Mouse (Mus musculus): ENCODE measurements around the gene Olfr1155. TPM values are rescaled to one million over a fixed set of nuclear protein-coding genes. Genes with fewer than 3 reads are reported as not detected.

Olfr1155 gene
- not detected in 2 replicates for polyA plus RNA-seq (2012; rRNA removed)

DNA sequence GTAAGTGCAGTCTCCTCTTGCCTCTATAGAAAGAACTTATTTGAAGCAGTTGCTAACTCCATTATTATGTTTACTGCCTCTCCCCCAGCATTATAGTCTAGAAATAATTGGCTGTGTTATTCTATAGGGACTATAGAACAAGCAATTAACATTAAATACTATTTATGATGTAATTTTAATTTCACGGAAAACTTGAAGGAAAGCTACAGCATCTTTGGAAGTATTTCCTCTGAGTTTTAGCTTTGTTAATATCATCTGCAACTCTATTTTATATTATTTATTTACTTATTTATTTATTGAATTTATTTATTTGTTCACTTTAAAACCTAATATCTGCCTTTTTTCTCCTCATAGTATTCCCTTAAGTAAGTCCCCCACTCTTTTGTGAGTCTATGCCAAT, at the start of gene Olfr1155:
TSS of gene Olfr1155 (minus strand) at position 101 of the 400 bp plus-strand sequence.

DNA sequence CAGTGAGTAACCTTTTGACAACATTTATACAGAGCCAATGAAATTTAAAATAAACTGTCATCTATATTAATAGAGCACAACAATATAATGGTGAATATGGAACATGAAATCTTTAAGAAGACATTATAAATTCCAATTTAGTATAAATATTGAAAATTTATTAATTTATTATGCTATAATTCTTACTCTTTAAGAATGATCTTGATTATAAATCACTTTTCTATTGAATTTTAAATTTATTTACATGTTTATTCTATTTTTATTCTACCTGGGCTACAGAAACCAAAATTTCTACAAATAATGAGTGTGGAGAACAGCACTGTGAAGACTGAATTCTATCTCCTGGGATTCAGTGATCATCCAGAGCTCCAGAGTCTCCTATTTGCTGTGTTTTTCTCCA, 44.9 kb upstream of the Olfr1155 start, which contains the start of gene Olfr1158:
TSS of gene Olfr1158 (plus strand) at position 301 of the 400 bp plus-strand sequence.

GRCm38 (mm10) chr2:87974563-87974962, 29.6 kb upstream of the Olfr1155 start, which contains the start of gene Olfr74:
TSS of gene Olfr74 (minus strand) at chr2:87974663.

DNA sequence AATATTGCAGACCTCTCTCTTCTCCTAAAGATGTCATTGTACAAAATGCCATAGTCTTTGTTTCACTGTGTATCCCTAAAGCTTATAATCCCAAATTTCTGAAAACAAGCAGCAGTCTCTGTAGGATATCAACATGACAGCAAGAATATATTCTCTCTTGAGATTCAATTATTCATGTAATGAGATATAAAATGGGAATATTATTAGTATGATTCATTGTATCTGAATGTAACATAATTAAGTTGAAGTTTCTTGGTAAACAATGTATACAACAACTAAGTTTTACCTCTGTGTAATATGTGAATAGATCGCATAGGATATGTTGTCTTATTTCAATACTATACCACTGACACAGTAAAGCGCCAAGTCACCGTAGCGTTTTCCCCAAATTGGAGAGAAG, 23.3 kb upstream of the Olfr1155 start, which contains the start of gene Olfr1157:
TSS of gene Olfr1157 (minus strand) at position 101 of the 400 bp plus-strand sequence.

GRCm38 (mm10) chr2:87953000-87953399, 8.1 kb upstream of the Olfr1155 start, which contains the start of gene Olfr1156:
TSS of gene Olfr1156 (minus strand) at chr2:87953100.

DNA sequence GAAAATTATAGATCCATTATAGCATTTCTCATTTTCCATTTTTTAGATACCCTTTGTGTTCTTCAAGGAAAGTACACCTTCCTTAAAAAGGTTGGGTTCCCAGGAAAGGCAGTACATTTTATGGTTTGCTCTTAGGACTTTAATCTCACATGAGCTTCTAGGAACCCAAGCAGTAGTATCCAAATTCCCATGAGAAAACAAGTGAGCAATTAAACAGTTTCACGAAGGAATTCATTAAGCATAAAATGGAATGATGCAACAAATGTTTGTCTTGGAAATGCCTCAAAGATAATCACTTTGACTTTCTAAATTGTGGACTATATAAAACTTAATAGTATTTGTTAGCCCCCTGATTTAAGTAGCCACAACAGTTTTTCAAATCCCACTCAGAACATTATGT, 39.9 kb downstream of the Olfr1155 start, which contains the start of gene Olfr1154:
TSS of gene Olfr1154 (minus strand) at position 101 of the 400 bp plus-strand sequence.

GRCm38 (mm10) chr2:87894662-87895061, 50.3 kb downstream of the Olfr1155 start, which contains the start of gene Olfr1153:
TSS of gene Olfr1153 (plus strand) at chr2:87894962.

Other genes with a start within 250 kb of the Olfr1155 start
- gene Olfr1137, start 232.0 kb downstream of the Olfr1155 start, polyA plus RNA-seq (2012; rRNA removed), result not detected in 2 replicates
- not detected in 2 replicates for gene Olfr1138, start 205.2 kb downstream of the Olfr1155 start, polyA plus RNA-seq (2012; rRNA removed)
- gene Olfr1140, start 201.4 kb downstream of the Olfr1155 start, polyA plus RNA-seq (2012; rRNA removed), result not detected in 2 replicates
- not detected in 2 replicates for gene Olfr1141, start 191.1 kb downstream of the Olfr1155 start, polyA plus RNA-seq (2012; rRNA removed)
- not detected in 2 replicates for gene Olfr152, start 165.7 kb downstream of the Olfr1155 start, polyA plus RNA-seq (2012; rRNA removed)
- not detected in 2 replicates for gene Olfr1143, start 144.5 kb downstream of the Olfr1155 start, polyA plus RNA-seq (2012; rRNA removed)
- gene Olfr1145, start 135.3 kb downstream of the Olfr1155 start, polyA plus RNA-seq (2012; rRNA removed), result not detected in 2 replicates
- gene Olfr1148, start 114.6 kb downstream of the Olfr1155 start, polyA plus RNA-seq (2012; rRNA removed), result not detected in 2 replicates
- not detected in 2 replicates for gene Olfr1150-ps1, start 101.1 kb downstream of the Olfr1155 start, polyA plus RNA-seq (2012; rRNA removed)
- not detected in 2 replicates for gene Olfr1151, start 89.3 kb downstream of the Olfr1155 start, polyA plus RNA-seq (2012; rRNA removed)
- gene Olfr1152, start 78.6 kb downstream of the Olfr1155 start, polyA plus RNA-seq (2012; rRNA removed), result 0.01 TPM in 2 replicates
- gene Olfr1153, start 50.2 kb downstream of the Olfr1155 start, polyA plus RNA-seq (2012; rRNA removed), result not detected in 2 replicates
- not detected in 2 replicates for gene Olfr1154, start 40.0 kb downstream of the Olfr1155 start, polyA plus RNA-seq (2012; rRNA removed)
- not detected in 2 replicates for gene Olfr1156, start 8.0 kb upstream of the Olfr1155 start, polyA plus RNA-seq (2012; rRNA removed)
- not detected in 2 replicates for gene Olfr1157, start 23.2 kb upstream of the Olfr1155 start, polyA plus RNA-seq (2012; rRNA removed)
- gene Olfr74, start 29.5 kb upstream of the Olfr1155 start, polyA plus RNA-seq (2012; rRNA removed), result not detected in 2 replicates
- gene Olfr1158, start 45.0 kb upstream of the Olfr1155 start, polyA plus RNA-seq (2012; rRNA removed), result not detected in 2 replicates
- not detected in 2 replicates for gene Olfr1160, start 63.1 kb upstream of the Olfr1155 start, polyA plus RNA-seq (2012; rRNA removed)
- not detected in 2 replicates for gene Olfr1161, start 77.6 kb upstream of the Olfr1155 start, polyA plus RNA-seq (2012; rRNA removed)
- gene Olfr73, start 92.6 kb upstream of the Olfr1155 start, polyA plus RNA-seq (2012; rRNA removed), result not detected in 2 replicates
- gene Olfr1162, start 106.0 kb upstream of the Olfr1155 start, polyA plus RNA-seq (2012; rRNA removed), result not detected in 2 replicates
- not detected in 2 replicates for gene Olfr1163, start 126.7 kb upstream of the Olfr1155 start, polyA plus RNA-seq (2012; rRNA removed)
- not detected in 2 replicates for gene Olfr1164, start 148.8 kb upstream of the Olfr1155 start, polyA plus RNA-seq (2012; rRNA removed)
- gene Olfr1166, start 183.1 kb upstream of the Olfr1155 start, polyA plus RNA-seq (2012; rRNA removed), result not detected in 2 replicates
- not detected in 2 replicates for gene Olfr1167, start 210.1 kb upstream of the Olfr1155 start, polyA plus RNA-seq (2012; rRNA removed)
- not detected in 2 replicates for gene Olfr1168, start 236.7 kb upstream of the Olfr1155 start, polyA plus RNA-seq (2012; rRNA removed)